Mouse (Mus musculus): ENCODE measurements at regions not wholly inside any gene's neighbourhood (a gene's known extent, or its start where the extent isn't known, plus 50 kb on each side); places are given as distances from the start of the nearest gene placed in this dataset.

GRCm38 (mm10) chr11:111296309-111296721, 230.4 kb downstream of the Kcnj2 start:
- Histone ChIP-seq H3K4me1 (ENCODE audit: control insufficient read depth, insufficient read depth, low read length) (peaks cover 5% of the 10 kb centered on the region; the same call in 1 of the 2 replicates), H3K27me3 (ENCODE audit: control insufficient read depth, insufficient read depth, low read length) (no peaks in the 10 kb centered on the region), H3K9ac (ENCODE audit: low read depth, low read length, severe bottlenecking) (no peak overlapping the region), H3K36me3 (ENCODE audit: control insufficient read depth, insufficient read depth, low read length) (no peaks in the 10 kb centered on the region), H3K4me2 (replicated peaks; ENCODE audit: low read depth, low read length, severe bottlenecking) (no peak overlapping the region), H3K27ac (replicated peaks; ENCODE audit: low read depth, low read length) (no peak overlapping the region), H3K9me3 (ENCODE audit: control insufficient read depth, low read length) (0 out of 2 replicates have a peak, but pooled peaks cover 9% of the 10 kb centered on the region), H3K4me3 (replicated peaks; ENCODE audit: low read length) (no peak overlapping the region)
- WGBS, result 30% methylated on average over 9 of the region's 9 CpGs
- DNase-seq (ENCODE audit: low spot score), result no peak
- TF ChIP-seq POLR2A (IDR thresholded peaks at IDR 0.05; ENCODE audit: borderline replicate concordance, extremely low read depth, insufficient read depth, insufficient read length), result no peak
- no peak for ATAC-seq (ENCODE audit: low FRiP score, low read depth)

DNA sequence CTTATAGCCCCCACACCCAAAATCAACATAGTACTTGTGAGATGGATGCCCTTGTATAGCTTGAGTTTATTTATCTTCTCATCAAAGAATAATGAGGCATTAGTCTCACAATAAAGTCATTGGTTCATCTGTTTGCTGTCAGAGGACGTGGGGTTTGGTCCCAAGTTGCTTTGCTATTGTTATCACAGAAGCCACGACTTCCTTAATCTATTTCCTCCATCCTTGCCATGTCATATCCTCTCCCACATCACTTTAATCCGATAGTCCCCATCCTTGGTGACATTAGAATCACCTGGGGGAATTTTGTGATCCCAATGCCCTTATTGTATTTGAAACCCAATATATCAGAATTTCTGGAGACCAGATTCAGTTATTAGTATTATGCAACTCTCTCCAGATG, 246.8 kb downstream of the Kcnj2 start:
- ATAC-seq (ENCODE audit: low FRiP score, low read depth), result no peak
- Histone ChIP-seq H3K4me3 (replicated peaks; ENCODE audit: low read length) (no peak overlapping the region), H3K4me2 (replicated peaks; ENCODE audit: low read depth, low read length, severe bottlenecking) (no peak overlapping the region), H3K27me3 (ENCODE audit: control insufficient read depth, insufficient read depth, low read length) (no peaks in the 10 kb centered on the region), H3K9ac (ENCODE audit: low read depth, low read length, severe bottlenecking) (no peak overlapping the region), H3K27ac (replicated peaks; ENCODE audit: low read depth, low read length) (no peak overlapping the region), H3K36me3 (ENCODE audit: control insufficient read depth, insufficient read depth, low read length) (no peaks in the 10 kb centered on the region), H3K9me3 (ENCODE audit: control insufficient read depth, low read length) (no peaks in the 10 kb centered on the region), H3K4me1 (ENCODE audit: control insufficient read depth, insufficient read depth, low read length) (no peaks in the 10 kb centered on the region; the same call in 1 of the 2 replicates)
- no peak for DNase-seq (ENCODE audit: low spot score)
- TF ChIP-seq POLR2A (IDR thresholded peaks at IDR 0.05; ENCODE audit: borderline replicate concordance, extremely low read depth, insufficient read depth, insufficient read length), result no peak
- WGBS, result 38% methylated on average over 3 of the region's 3 CpGs

- no peak overlapping the region for H3K27ac ChIP-seq (replicated peaks; ENCODE audit: low read depth, low read length)
- DNase-seq (ENCODE audit: low spot score) (no peak), ATAC-seq (ENCODE audit: low FRiP score, low read depth) (no peak)
- no peak for TF ChIP-seq POLR2A (IDR thresholded peaks at IDR 0.05; ENCODE audit: borderline replicate concordance, extremely low read depth, insufficient read depth, insufficient read length)
- no peaks in the 10 kb centered on the region for H3K4me1 ChIP-seq (ENCODE audit: control insufficient read depth, insufficient read depth, low read length)
- H3K9ac ChIP-seq (ENCODE audit: low read depth, low read length, severe bottlenecking), result no peak overlapping the region
- no peaks in the 10 kb centered on the region for H3K9me3 ChIP-seq (ENCODE audit: control insufficient read depth, low read length)
- H3K27me3 ChIP-seq (ENCODE audit: control insufficient read depth, insufficient read depth, low read length), result no peaks in the 10 kb centered on the region
- H3K36me3 ChIP-seq (ENCODE audit: control insufficient read depth, insufficient read depth, low read length), result no peaks in the 10 kb centered on the region
- whole genome bisulfite sequencing, result 58% methylated on average over 3 of the region's 3 CpGs
- H3K4me2 ChIP-seq (replicated peaks; ENCODE audit: low read depth, low read length, severe bottlenecking), result no peak overlapping the region
- no peak overlapping the region for H3K4me3 ChIP-seq (replicated peaks; ENCODE audit: low read length)
Observed at GRCm38 (mm10) chr11:111313566-111313965, 247.6 kb downstream of the Kcnj2 start.

DNA sequence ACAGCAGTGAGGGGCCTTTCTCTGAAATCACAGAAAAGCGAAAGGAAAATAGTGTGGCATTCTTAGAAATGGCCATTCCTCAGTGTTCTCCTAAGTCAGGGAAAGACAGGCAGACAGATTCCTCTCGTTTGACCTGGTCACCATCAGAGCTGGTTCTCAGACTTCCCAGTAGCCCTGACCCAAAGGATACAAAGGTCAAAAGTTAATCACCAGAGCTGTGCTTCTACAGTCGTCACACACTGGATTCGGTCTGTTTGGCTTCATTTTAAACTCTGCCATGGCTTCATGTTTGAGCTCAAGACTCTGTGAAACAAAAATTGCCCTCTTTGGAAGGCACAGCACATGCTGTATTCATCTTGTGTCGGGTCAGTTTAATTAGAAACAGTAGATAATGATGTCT, 255.6 kb downstream of the Kcnj2 start:
- TF ChIP-seq POLR2A (IDR thresholded peaks at IDR 0.05; ENCODE audit: borderline replicate concordance, extremely low read depth, insufficient read depth, insufficient read length), result no peak
- DNase-seq (ENCODE audit: low spot score) (no peak), ATAC-seq (ENCODE audit: low FRiP score, low read depth) (no peak)
- no peaks in the 10 kb centered on the region for H3K36me3 ChIP-seq (ENCODE audit: control insufficient read depth, insufficient read depth, low read length)
- H3K4me2 ChIP-seq (replicated peaks; ENCODE audit: low read depth, low read length, severe bottlenecking), result no peak overlapping the region
- H3K4me1 ChIP-seq (ENCODE audit: control insufficient read depth, insufficient read depth, low read length), result no peaks in the 10 kb centered on the region
- no peaks in the 10 kb centered on the region for H3K27me3 ChIP-seq (ENCODE audit: control insufficient read depth, insufficient read depth, low read length)
- H3K4me3 ChIP-seq (replicated peaks; ENCODE audit: low read length), result no peak overlapping the region
- no peak overlapping the region for H3K27ac ChIP-seq (replicated peaks; ENCODE audit: low read depth, low read length)
- WGBS, result 46% methylated on average over 5 of the region's 5 CpGs
- no peak overlapping the region for H3K9ac ChIP-seq (ENCODE audit: low read depth, low read length, severe bottlenecking)
- no peaks in the 10 kb centered on the region for H3K9me3 ChIP-seq (ENCODE audit: control insufficient read depth, low read length)

- Histone ChIP-seq H3K27ac (replicated peaks; ENCODE audit: low read depth, low read length) (no peak overlapping the region), H3K27me3 (ENCODE audit: control insufficient read depth, insufficient read depth, low read length) (no peaks in the 10 kb centered on the region), H3K4me1 (ENCODE audit: control insufficient read depth, insufficient read depth, low read length) (no peaks in the 10 kb centered on the region), H3K9me3 (ENCODE audit: control insufficient read depth, low read length) (no peaks in the 10 kb centered on the region), H3K36me3 (ENCODE audit: control insufficient read depth, insufficient read depth, low read length) (no peaks in the 10 kb centered on the region), H3K9ac (ENCODE audit: low read depth, low read length, severe bottlenecking) (no peak overlapping the region), H3K4me3 (replicated peaks; ENCODE audit: low read length) (no peak overlapping the region), H3K4me2 (replicated peaks; ENCODE audit: low read depth, low read length, severe bottlenecking) (no peak overlapping the region)
- TF ChIP-seq POLR2A (IDR thresholded peaks at IDR 0.05; ENCODE audit: borderline replicate concordance, extremely low read depth, insufficient read depth, insufficient read length), result no peak
- DNase-seq (ENCODE audit: low spot score), result no peak
- 69% methylated on average over 5 of the region's 5 CpGs for WGBS
- ATAC-seq (ENCODE audit: low FRiP score, low read depth), result no peak
Observed at GRCm38 (mm10) chr11:111324453-111325010, 258.6 kb downstream of the Kcnj2 start.

GRCm38 (mm10) chr11:111326915-111327314, 261.0 kb downstream of the Kcnj2 start:
- 65% methylated on average over 3 of the region's 3 CpGs for WGBS
- Histone ChIP-seq H3K36me3 (ENCODE audit: control insufficient read depth, insufficient read depth, low read length) (no peaks in the 10 kb centered on the region), H3K9me3 (ENCODE audit: control insufficient read depth, low read length) (no peaks in the 10 kb centered on the region), H3K9ac (ENCODE audit: low read depth, low read length, severe bottlenecking) (no peak overlapping the region), H3K27me3 (ENCODE audit: control insufficient read depth, insufficient read depth, low read length) (no peaks in the 10 kb centered on the region), H3K4me1 (ENCODE audit: control insufficient read depth, insufficient read depth, low read length) (no peaks in the 10 kb centered on the region), H3K4me2 (replicated peaks; ENCODE audit: low read depth, low read length, severe bottlenecking) (no peak overlapping the region), H3K4me3 (replicated peaks; ENCODE audit: low read length) (no peak overlapping the region), H3K27ac (replicated peaks; ENCODE audit: low read depth, low read length) (no peak overlapping the region)
- TF ChIP-seq POLR2A (IDR thresholded peaks at IDR 0.05; ENCODE audit: borderline replicate concordance, extremely low read depth, insufficient read depth, insufficient read length), result no peak
- ATAC-seq (ENCODE audit: low FRiP score, low read depth) (no peak), DNase-seq (ENCODE audit: low spot score) (no peak)

All from limb, embryonic 14.5 days (tissue).